Mouse (Mus musculus) forebrain, embryonic 13.5 days (tissue): ENCODE data around the gene Syt1. TPM values are rescaled to one million over a fixed set of nuclear protein-coding genes. Genes with fewer than 3 reads are reported as not detected.

Experiments used
- ATAC-seq: fragments of 200-750 bp; cut with Nextera tagmentation; 2 replicates; pipeline ENCODE4 v1.8.0; 2017
- H3K27ac ChIP-seq: fragments of 300-500 bp; sonication (generic); 2 replicates; pipeline ENCODE4 v1.5.1; 2015; ENCODE audit warnings: inconsistent platforms, mild to moderate bottlenecking, moderate library complexity
- H3K27me3 ChIP-seq: fragments of 300-500 bp; sonication (generic); 2 replicates; pipeline ENCODE4 v1.6.1; 2015; ENCODE audit warnings: mild to moderate bottlenecking, inconsistent platforms
- H3K36me3 ChIP-seq: fragments of 300-500 bp; sonication (generic); 2 replicates; pipeline ENCODE4 v1.6.1; 2015; ENCODE audit warnings: mild to moderate bottlenecking, inconsistent platforms; ENCODE audit not compliant: poor library complexity, severe bottlenecking
- H3K4me1 ChIP-seq: fragments of 300-500 bp; sonication (generic); 2 replicates; pipeline ENCODE4 v1.6.1; 2015; ENCODE audit warnings: inconsistent platforms
- H3K4me2 ChIP-seq: fragments of 300-500 bp; sonication (generic); 2 replicates; pipeline ENCODE4 v1.6.1; 2015; ENCODE audit warnings: inconsistent platforms, mild to moderate bottlenecking, moderate library complexity
- H3K4me3 ChIP-seq: fragments of 300-500 bp; sonication (generic); 2 replicates; pipeline ENCODE4 v1.5.1; 2015; ENCODE audit warnings: mild to moderate bottlenecking, inconsistent platforms
- H3K9ac ChIP-seq: fragments of 300-500 bp; sonication (generic); 2 replicates; pipeline ENCODE4 v1.6.1; 2015; ENCODE audit warnings: mild to moderate bottlenecking, inconsistent platforms
- H3K9me3 ChIP-seq: fragments of 300-500 bp; sonication (generic); replicated peaks from 2 replicates; pipeline ENCODE4 v1.6.1; 2016; ENCODE audit warnings: inconsistent platforms
- WGBS: fragments of 180-500 bp; shearing (Covaris S2); methylation state at CpG from one replicate; pipeline ENCODE4 v1.1.7; 2015; 5-methylcytosine and 5-hydroxymethylcytosine counted together
- polyA plus RNA-seq: library from polyadenylated mRNA; unstranded; fragments of >200 nt; fragmentation: Nextera tagmentation; extraction: Ambion mirVana; gene quantifications from 2 replicates; pipeline ENCODE4 v1.2.1, GENCODE M21; 2015

The Syt1 gene
- polyA plus RNA-seq, 1 experiment from 2014 or later: 45.9 TPM

GRCm38 (mm10) chr10:108559607-108559908 is 451.2 kb downstream of the Syt1 start:
- Histone ChIP-seq H3K9me3 (no peaks in the 10 kb centered on the region), H3K36me3 (no peaks in the 10 kb centered on the region), H3K27ac (peak overlapping the region; percentile 70), H3K27me3 (no peaks in the 10 kb centered on the region), H3K4me2 (no peak overlapping the region), H3K4me3 (no peak overlapping the region), H3K4me1 (peaks cover 11% of the 10 kb centered on the region; the same call in 1 of the 2 replicates), H3K9ac (no peak overlapping the region)
- peak; percentile 64 for ATAC-seq
- 61% methylated on average over 2 of the region's 2 CpGs for WGBS

- H3K4me1 ChIP-seq: peaks cover 11% of the 10 kb centered on the region; the same call in 1 of the 2 replicates
- H3K9me3 ChIP-seq: no peaks in the 10 kb centered on the region
- H3K9ac ChIP-seq: no peak overlapping the region
- ATAC-seq: peak; percentile 71
- no peaks in the 10 kb centered on the region for H3K36me3 ChIP-seq
- H3K4me2 ChIP-seq: no peak overlapping the region
- no peak overlapping the region for H3K4me3 ChIP-seq
- 61% methylated on average over 19 of the region's 19 CpGs for WGBS
- peak overlapping the region; percentile 70; the same call in 1 of the 2 replicates for H3K27ac ChIP-seq
- H3K27me3 ChIP-seq: no peaks in the 10 kb centered on the region
These were observed 451.8 kb downstream of the Syt1 start for GRCm38 (mm10) chr10:108558812-108559606.

GRCm38 (mm10) chr10:108552544-108552943 is 458.2 kb downstream of the Syt1 start:
- H3K9me3 ChIP-seq: no peaks in the 10 kb centered on the region
- no peaks in the 10 kb centered on the region for H3K27me3 ChIP-seq
- peaks cover 3% of the 10 kb centered on the region; the same call in 1 of the 2 replicates for H3K4me1 ChIP-seq
- no peak overlapping the region for H3K27ac ChIP-seq
- 0 out of 2 replicates have a peak, but pooled peaks have one; percentile 30 for ATAC-seq
- H3K9ac ChIP-seq: no peak overlapping the region
- H3K4me3 ChIP-seq: no peak overlapping the region
- no peaks in the 10 kb centered on the region for H3K36me3 ChIP-seq
- H3K4me2 ChIP-seq: no peak overlapping the region
- 62% methylated on average over 6 of the region's 6 CpGs for WGBS

GRCm38 (mm10) chr10:108545715-108546114 is 465.1 kb downstream of the Syt1 start:
- H3K9me3 ChIP-seq: no peaks in the 10 kb centered on the region
- no peaks in the 10 kb centered on the region for H3K27me3 ChIP-seq
- H3K4me1 ChIP-seq: no peaks in the 10 kb centered on the region
- H3K36me3 ChIP-seq: no peaks in the 10 kb centered on the region
- WGBS: 93% methylated on average over 3 of the region's 3 CpGs
- no peak overlapping the region for H3K4me3 ChIP-seq
- no peak for ATAC-seq
- H3K4me2 ChIP-seq: no peak overlapping the region
- no peak overlapping the region for H3K27ac ChIP-seq
- H3K9ac ChIP-seq: no peak overlapping the region

GRCm38 (mm10) chr10:108541555-108541954 is 469.2 kb downstream of the Syt1 start:
- Histone ChIP-seq H3K4me2 (no peak overlapping the region), H3K27ac (no peak overlapping the region), H3K9ac (no peak overlapping the region), H3K4me3 (no peak overlapping the region), H3K4me1 (no peaks in the 10 kb centered on the region), H3K36me3 (no peaks in the 10 kb centered on the region), H3K9me3 (no peaks in the 10 kb centered on the region), H3K27me3 (no peaks in the 10 kb centered on the region)
- WGBS: 87% methylated on average over 9 of the region's 9 CpGs
- ATAC-seq: no peak

- Histone ChIP-seq H3K4me3 (no peak overlapping the region), H3K9ac (no peak overlapping the region), H3K4me2 (no peak overlapping the region), H3K27me3 (no peaks in the 10 kb centered on the region), H3K9me3 (no peaks in the 10 kb centered on the region), H3K27ac (no peak overlapping the region), H3K36me3 (no peaks in the 10 kb centered on the region), H3K4me1 (no peaks in the 10 kb centered on the region)
- ATAC-seq: no peak
- 95% methylated on average over 3 of the region's 3 CpGs for WGBS
These were observed 472.2 kb downstream of the Syt1 start for GRCm38 (mm10) chr10:108538546-108538945.

- no peaks in the 10 kb centered on the region for H3K9me3 ChIP-seq
- H3K27me3 ChIP-seq: no peaks in the 10 kb centered on the region
- H3K36me3 ChIP-seq: no peaks in the 10 kb centered on the region
- H3K9ac ChIP-seq: no peak overlapping the region
- ATAC-seq: 0 out of 2 replicates have a peak, but pooled peaks have one; percentile 50
- H3K27ac ChIP-seq: no peak overlapping the region
- H3K4me1 ChIP-seq: no peaks in the 10 kb centered on the region
- 71% methylated on average over 9 of the region's 9 CpGs for WGBS
- no peak overlapping the region for H3K4me2 ChIP-seq
- no peak overlapping the region for H3K4me3 ChIP-seq
These were observed 473.1 kb downstream of the Syt1 start for GRCm38 (mm10) chr10:108537641-108538040.

GRCm38 (mm10) chr10:108535922-108536321 is 474.9 kb downstream of the Syt1 start:
- Histone ChIP-seq H3K4me3 (no peak overlapping the region), H3K36me3 (no peaks in the 10 kb centered on the region), H3K9ac (no peak overlapping the region), H3K4me2 (no peak overlapping the region), H3K27ac (no peak overlapping the region), H3K9me3 (no peaks in the 10 kb centered on the region), H3K4me1 (no peaks in the 10 kb centered on the region), H3K27me3 (no peaks in the 10 kb centered on the region)
- no peak for ATAC-seq
- WGBS: 56% methylated on average over 5 of the region's 5 CpGs

GRCm38 (mm10) chr10:108534112-108534511 is 476.7 kb downstream of the Syt1 start:
- H3K27ac ChIP-seq: no peak overlapping the region
- H3K4me3 ChIP-seq: no peak overlapping the region
- H3K27me3 ChIP-seq: no peaks in the 10 kb centered on the region
- H3K4me2 ChIP-seq: no peak overlapping the region
- H3K9ac ChIP-seq: no peak overlapping the region
- 70% methylated on average over 4 of the region's 4 CpGs for WGBS
- H3K36me3 ChIP-seq: no peaks in the 10 kb centered on the region
- ATAC-seq: no peak
- no peaks in the 10 kb centered on the region for H3K9me3 ChIP-seq
- no peaks in the 10 kb centered on the region for H3K4me1 ChIP-seq

GRCm38 (mm10) chr10:108532916-108533315 is 477.9 kb downstream of the Syt1 start:
- H3K27me3 ChIP-seq: no peaks in the 10 kb centered on the region
- no peak overlapping the region for H3K4me3 ChIP-seq
- 88% methylated on average over 11 of the region's 11 CpGs for WGBS
- no peaks in the 10 kb centered on the region for H3K4me1 ChIP-seq
- no peak overlapping the region for H3K9ac ChIP-seq
- H3K4me2 ChIP-seq: no peak overlapping the region
- no peaks in the 10 kb centered on the region for H3K36me3 ChIP-seq
- no peaks in the 10 kb centered on the region for H3K9me3 ChIP-seq
- no peak overlapping the region for H3K27ac ChIP-seq
- ATAC-seq: no peak

- Histone ChIP-seq H3K27ac (no peak overlapping the region), H3K9ac (no peak overlapping the region), H3K4me1 (no peaks in the 10 kb centered on the region), H3K27me3 (no peaks in the 10 kb centered on the region), H3K4me2 (no peak overlapping the region), H3K36me3 (no peaks in the 10 kb centered on the region), H3K9me3 (no peaks in the 10 kb centered on the region), H3K4me3 (no peak overlapping the region)
- ATAC-seq: no peak
- 81% methylated on average over 9 of the region's 9 CpGs for WGBS
These were observed 478.5 kb downstream of the Syt1 start for GRCm38 (mm10) chr10:108532283-108532682.

GRCm38 (mm10) chr10:108531641-108532040 is 479.1 kb downstream of the Syt1 start:
- Histone ChIP-seq H3K36me3 (no peaks in the 10 kb centered on the region), H3K9ac (no peak overlapping the region), H3K4me2 (no peak overlapping the region), H3K9me3 (no peaks in the 10 kb centered on the region), H3K4me1 (no peaks in the 10 kb centered on the region), H3K4me3 (no peak overlapping the region), H3K27ac (no peak overlapping the region), H3K27me3 (no peaks in the 10 kb centered on the region)
- ATAC-seq: no peak
- WGBS: 55% methylated on average over 4 of the region's 4 CpGs

- Histone ChIP-seq H3K9ac (no peak overlapping the region), H3K27me3 (no peaks in the 10 kb centered on the region), H3K4me3 (no peak overlapping the region), H3K27ac (no peak overlapping the region), H3K4me1 (no peaks in the 10 kb centered on the region), H3K4me2 (no peak overlapping the region), H3K36me3 (no peaks in the 10 kb centered on the region), H3K9me3 (no peaks in the 10 kb centered on the region)
- 35% methylated on average over 4 of the region's 4 CpGs for WGBS
- no peak for ATAC-seq
These were observed 479.7 kb downstream of the Syt1 start for GRCm38 (mm10) chr10:108531111-108531510.
